Mouse (Mus musculus) lung, embryonic 15.5 days (tissue): ENCODE results near the gene Tmed8. TPM values are rescaled to one million over a fixed set of nuclear protein-coding genes. Genes with fewer than 3 reads are reported as not detected.

Experiments
- ATAC-seq: fragments of 200-750 bp; cut with Nextera tagmentation; 2 replicates; pipeline ENCODE4 v1.8.0; 2017; ENCODE audit warnings: moderate number of reproducible peaks, borderline replicate concordance; ENCODE audit not compliant: low FRiP score, low TSS enrichment; ENCODE audit errors: extremely low read depth
- H3K27ac ChIP-seq: fragments of 300-500 bp; sonication (generic); 2 replicates; pipeline ENCODE4 v1.5.1; 2015; ENCODE audit warnings: moderate library complexity, mild to moderate bottlenecking, inconsistent platforms
- H3K27me3 ChIP-seq: fragments of 300-500 bp; sonication (generic); 2 replicates; pipeline ENCODE4 v1.6.1; 2015; ENCODE audit warnings: inconsistent platforms
- H3K36me3 ChIP-seq: fragments of 300-500 bp; sonication (generic); 2 replicates; pipeline ENCODE4 v1.6.1; 2015; ENCODE audit warnings: inconsistent platforms
- H3K4me1 ChIP-seq: fragments of 300-500 bp; sonication (generic); 2 replicates; pipeline ENCODE4 v1.6.1; 2015; ENCODE audit warnings: inconsistent platforms
- H3K4me2 ChIP-seq: fragments of 300-500 bp; sonication (generic); 2 replicates; pipeline ENCODE4 v1.6.1; 2015; ENCODE audit warnings: inconsistent platforms, mild to moderate bottlenecking, moderate library complexity
- H3K4me3 ChIP-seq: fragments of 300-500 bp; sonication (generic); 2 replicates; pipeline ENCODE4 v1.5.1; 2015; ENCODE audit warnings: mild to moderate bottlenecking, inconsistent platforms
- H3K9ac ChIP-seq: fragments of 300-500 bp; sonication (generic); 2 replicates; pipeline ENCODE4 v1.6.1; 2015; ENCODE audit warnings: inconsistent platforms
- H3K9me3 ChIP-seq: fragments of 300-500 bp; sonication (generic); 2 replicates; pipeline ENCODE4 v1.6.1; 2016; ENCODE audit warnings: inconsistent platforms
- WGBS: fragments of 180-500 bp; shearing (Covaris S2); methylation state at CpG from one replicate; pipeline ENCODE4 v1.1.7; 2015; 5-methylcytosine and 5-hydroxymethylcytosine counted together
- polyA plus RNA-seq: library from polyadenylated mRNA; unstranded; fragments of >200 nt; fragmentation: Nextera tagmentation; extraction: Ambion mirVana; gene quantifications from 2 replicates; pipeline ENCODE4 v1.2.1, GENCODE M21; 2015

Gene Tmed8
- polyA plus RNA-seq, 1 experiment from 2014 or later, result 2.6 TPM

- no peak overlapping the region for H3K27ac ChIP-seq
- peaks cover 4% of the 10 kb centered on the region for H3K36me3 ChIP-seq
- H3K4me1 ChIP-seq, result no peaks in the 10 kb centered on the region
- H3K27me3 ChIP-seq, result no peaks in the 10 kb centered on the region
- no peak overlapping the region for H3K4me2 ChIP-seq
- no peak overlapping the region for H3K4me3 ChIP-seq
- H3K9me3 ChIP-seq, result no peaks in the 10 kb centered on the region
- WGBS, result 49% methylated on average over 2 of the region's 2 CpGs
- H3K9ac ChIP-seq, result no peak overlapping the region
- ATAC-seq, result no peak
Measured at GRCm38 (mm10) chr12:87131181-87131580, 69.1 kb downstream of the Tmed8 start.

- Histone ChIP-seq H3K4me1 (no peaks in the 10 kb centered on the region), H3K36me3 (peaks cover 4% of the 10 kb centered on the region), H3K9me3 (no peaks in the 10 kb centered on the region), H3K4me3 (no peak overlapping the region), H3K27me3 (no peaks in the 10 kb centered on the region), H3K4me2 (no peak overlapping the region), H3K9ac (no peak overlapping the region), H3K27ac (no peak overlapping the region)
- 90% methylated on average over 4 of the region's 4 CpGs for WGBS
- ATAC-seq, result no peak
Measured at GRCm38 (mm10) chr12:87130224-87130623, 70.0 kb downstream of the Tmed8 start.

- 67% methylated on average over 4 of the region's 4 CpGs for WGBS
- no peaks in the 10 kb centered on the region for H3K27me3 ChIP-seq
- no peak overlapping the region for H3K4me2 ChIP-seq
- H3K27ac ChIP-seq, result no peak overlapping the region
- no peaks in the 10 kb centered on the region for H3K9me3 ChIP-seq
- H3K36me3 ChIP-seq, result peaks cover 12% of the 10 kb centered on the region
- no peaks in the 10 kb centered on the region for H3K4me1 ChIP-seq
- no peak overlapping the region for H3K4me3 ChIP-seq
- ATAC-seq, result no peak
- H3K9ac ChIP-seq, result no peak overlapping the region
Measured at GRCm38 (mm10) chr12:87127256-87127655, 73.0 kb downstream of the Tmed8 start.

DNA sequence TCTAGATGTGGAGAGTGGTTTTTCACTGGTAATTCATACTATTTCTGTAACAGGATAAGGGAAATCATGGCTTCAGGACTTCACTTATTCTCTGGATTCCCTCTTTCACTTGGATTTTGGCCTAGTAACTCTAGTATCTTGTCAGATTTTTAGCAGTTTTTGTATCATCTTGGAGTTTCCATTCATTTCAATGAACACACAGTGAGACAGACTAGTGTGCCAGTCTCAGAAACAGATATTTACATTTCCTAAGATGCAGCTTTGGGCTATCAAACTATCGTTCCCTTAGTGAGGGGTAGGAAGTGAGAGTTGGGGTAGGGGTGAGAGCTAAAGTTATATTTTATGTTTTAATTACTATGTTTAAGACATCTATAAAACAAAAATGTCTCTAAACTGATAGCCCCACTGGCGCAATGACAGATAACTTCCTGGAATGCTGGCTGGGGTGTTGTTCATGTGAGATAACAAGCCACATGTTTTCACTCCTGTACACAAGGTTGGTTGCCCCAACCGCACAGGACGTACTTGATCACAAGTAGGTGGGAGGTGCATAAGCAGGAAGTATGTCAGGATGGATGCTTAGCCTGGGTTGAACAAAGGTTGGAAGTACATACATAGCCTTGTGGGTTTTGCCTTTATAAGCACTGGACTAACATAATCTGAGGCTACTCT is 78.2 kb downstream of the Tmed8 start:
- WGBS, result 81% methylated on average over 4 of the region's 4 CpGs
- Histone ChIP-seq H3K27me3 (no peaks in the 10 kb centered on the region), H3K4me1 (no peaks in the 10 kb centered on the region), H3K36me3 (peaks cover 15% of the 10 kb centered on the region), H3K4me2 (no peak overlapping the region), H3K9ac (no peak overlapping the region), H3K27ac (no peak overlapping the region), H3K4me3 (no peak overlapping the region), H3K9me3 (no peaks in the 10 kb centered on the region)
- no peak for ATAC-seq

Other genes starting within 250 kb of the Tmed8 start
- 0.12 TPM in 1 of 2 replicates, not detected in the other for gene Zdhhc22, start 210.0 kb downstream of the Tmed8 start, polyA plus RNA-seq
- gene Tmem63c, start 179.1 kb downstream of the Tmed8 start, polyA plus RNA-seq, result 0.06 and 0.07 TPM in 2 replicates
- gene Ngb, start 97.9 kb downstream of the Tmed8 start, polyA plus RNA-seq, result 6.4 and 7.1 TPM in 2 replicates
- gene Gstz1, start 53.3 kb downstream of the Tmed8 start, polyA plus RNA-seq, result 33.3 and 34.4 TPM in 2 replicates
- gene Pomt2, start 52.5 kb downstream of the Tmed8 start, polyA plus RNA-seq, result 16.4 and 16.8 TPM in 2 replicates
- 1.3 and 1.9 TPM in 2 replicates for gene Samd15, start 731 bp downstream of the Tmed8 start, polyA plus RNA-seq
- gene Noxred1, start 38.3 kb upstream of the Tmed8 start, polyA plus RNA-seq, result 0.26 and 0.39 TPM in 2 replicates
- 40.7 and 41.1 TPM in 2 replicates for gene Vipas39, start 65.8 kb upstream of the Tmed8 start, polyA plus RNA-seq
- gene Ahsa1, start 66.0 kb upstream of the Tmed8 start, polyA plus RNA-seq, result 219 and 232 TPM in 2 replicates
- gene Ism2, start 99.3 kb upstream of the Tmed8 start, polyA plus RNA-seq, result 0.84 and 1.0 TPM in 2 replicates
- 95.8 and 105 TPM in 2 replicates for gene Sptlc2, start 187.9 kb upstream of the Tmed8 start, polyA plus RNA-seq
- gene Slirp, start 243.4 kb upstream of the Tmed8 start, polyA plus RNA-seq, result 285 and 321 TPM in 2 replicates
- 47.5 and 48.0 TPM in 2 replicates for gene Alkbh1, start 243.6 kb upstream of the Tmed8 start, polyA plus RNA-seq